Mouse (Mus musculus) megakaryocyte, embryonic 14.5 days (primary cell): Measurements from ENCODE around the gene Lima1.

Source experiments
- FLI1 ChIP-seq: IDR thresholded peaks from 2 replicates; pipeline ENCODE4 v1.6.1; 2012; ENCODE audit warnings: low read length, inconsistent platforms, mixed read lengths
- GATA1 ChIP-seq: IDR thresholded peaks from 3 replicates; pipeline ENCODE4 v1.6.1; 2012; ENCODE audit warnings: mixed read lengths, low read length, inconsistent platforms, borderline replicate concordance

DNA sequence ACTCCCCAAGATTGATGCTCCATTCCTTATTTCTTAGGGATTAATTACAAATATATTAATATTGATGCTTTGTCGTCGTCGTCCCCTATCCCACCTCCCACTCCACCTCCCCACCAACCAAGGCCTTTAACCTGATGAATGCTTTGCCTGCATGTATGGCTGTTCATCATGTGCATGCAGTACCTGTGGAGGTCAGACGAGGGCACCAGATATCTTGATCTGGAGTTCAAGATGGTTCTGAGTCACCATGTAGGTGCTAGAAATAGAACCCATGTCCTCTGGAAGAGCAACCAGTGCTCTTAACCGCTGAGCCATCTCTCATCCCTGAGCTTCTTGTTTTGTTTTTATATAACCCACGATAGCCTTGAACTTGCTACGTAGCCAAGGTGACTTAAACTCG is 11.5 kb downstream of the Lima1 start:
- TF ChIP-seq GATA1 (no peak), FLI1 (no peak)
